Mouse (Mus musculus): ENCODE results near the gene Mif. TPM values are rescaled to one million over a fixed set of nuclear protein-coding genes. Genes with fewer than 3 reads are reported as not detected.
A peak's percentile ranks its signal among the peaks of the same experiment; 100 is the strongest.

Mif gene
- total RNA-seq, 2 experiments from 2014 or later = 439 to 454 TPM

DNA sequence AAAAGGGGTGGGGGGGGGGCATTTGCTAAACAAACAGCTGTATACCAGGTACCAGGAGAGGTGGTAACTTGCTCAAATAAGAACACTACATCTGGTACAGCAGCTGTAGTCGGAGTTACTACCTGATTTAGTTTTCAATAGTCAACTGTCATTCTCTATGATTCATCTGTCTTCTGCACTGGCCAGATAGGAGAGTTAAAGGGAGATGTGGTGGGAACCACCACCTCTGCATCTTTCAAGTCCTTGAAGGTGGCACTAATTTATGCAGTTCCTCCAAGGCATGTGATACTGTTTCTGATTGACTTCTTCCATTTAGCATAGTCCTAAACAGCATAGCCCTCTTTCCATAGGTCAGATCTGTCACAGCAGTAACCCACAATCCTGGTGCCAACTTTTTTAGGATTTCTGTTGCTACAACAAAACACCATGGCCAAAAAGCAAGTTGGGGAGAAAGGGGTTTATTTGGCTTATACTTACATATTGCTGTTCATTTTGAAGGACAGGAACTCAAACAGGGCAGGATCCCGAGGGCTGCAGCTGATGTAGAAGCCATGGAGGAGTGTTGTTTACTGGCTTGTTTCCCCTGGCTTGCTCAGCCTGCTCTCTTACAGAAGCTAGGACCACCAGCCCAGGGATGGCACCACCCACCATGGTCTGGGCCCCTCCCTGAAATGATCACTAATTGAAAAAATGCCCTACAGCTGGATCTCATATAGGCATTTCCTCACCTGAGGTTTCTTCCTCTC lies 30.3 kb downstream of the Mif start:
- TF ChIP-seq CTCF (conservative IDR thresholded peaks at IDR 0.05) = no peak

DNA sequence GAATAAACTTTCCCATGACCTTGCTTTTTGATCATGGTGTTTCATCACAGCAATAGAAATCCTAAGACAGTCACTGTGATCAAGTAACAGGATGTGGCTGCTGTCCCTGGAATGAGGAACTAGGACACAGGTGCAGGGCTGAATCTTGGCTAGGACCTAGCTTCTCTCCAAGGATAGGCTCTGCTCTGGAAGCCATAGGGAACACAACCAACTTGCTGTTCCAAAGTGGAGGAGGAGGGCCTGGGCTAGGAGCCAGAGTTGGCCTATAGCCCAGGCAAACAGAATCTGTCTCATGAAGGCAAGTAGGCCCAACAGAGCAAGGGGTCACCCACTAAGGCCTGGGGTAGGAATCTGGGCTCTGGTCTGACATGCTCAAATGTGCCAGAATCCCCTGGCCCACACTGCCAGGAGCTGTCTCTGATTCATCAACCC lies 31.5 kb downstream of the Mif start:
- peak; percentile 44 to 50 for DNase-seq (ENCODE audit: low spot score in 2 of 2)
- no peak for TF ChIP-seq CTCF (conservative IDR thresholded peaks at IDR 0.05)
- Histone ChIP-seq H3K27ac (peak overlapping the region; percentile 39; the same call in 1 of the 2 replicates), H3K4me3 (no peak overlapping the region)

More for the DNA sequence above, 30.3 kb downstream of the Mif start:
- no peak overlapping the region for H3K27ac ChIP-seq
- H3K4me3 ChIP-seq = no peak overlapping the region
- DNase-seq (ENCODE audit: low spot score in 2 of 2) = no peak

- Histone ChIP-seq H3K4me3 (no peak overlapping the region), H3K27ac (peak overlapping the region; percentile 39; the same call in 1 of the 2 replicates)
- TF ChIP-seq CTCF (conservative IDR thresholded peaks at IDR 0.05) = no peak
- no peak for DNase-seq (ENCODE audit: low spot score in 2 of 2)
Observed at GRCm38 (mm10) chr10:75827668-75828360, 32.2 kb downstream of the Mif start.

DNA sequence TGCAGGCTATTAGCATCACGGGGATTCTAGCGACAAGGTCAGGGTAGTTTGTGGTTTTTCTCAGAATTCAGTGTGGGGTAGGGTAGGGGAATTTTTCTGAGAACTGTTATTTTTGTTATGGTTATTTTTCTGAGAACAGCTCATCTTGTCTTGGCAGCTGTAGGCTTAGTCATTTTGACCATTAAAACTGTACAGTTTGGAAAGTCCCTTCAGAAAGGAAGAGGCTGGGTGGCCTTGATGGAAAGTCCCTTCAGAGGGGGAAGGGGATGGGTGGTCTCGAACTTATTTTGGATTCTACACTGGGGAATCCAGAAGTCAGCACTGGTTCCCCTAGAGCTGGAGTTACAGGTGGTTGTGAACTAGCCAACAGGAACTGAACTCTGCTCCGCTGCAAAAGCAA lies 35.5 kb downstream of the Mif start:
- H3K27ac ChIP-seq = no peak overlapping the region
- no peak overlapping the region for H3K4me3 ChIP-seq
- TF ChIP-seq CTCF (conservative IDR thresholded peaks at IDR 0.05) = no peak
- no peak for DNase-seq (ENCODE audit: low spot score in 2 of 2)

DNA sequence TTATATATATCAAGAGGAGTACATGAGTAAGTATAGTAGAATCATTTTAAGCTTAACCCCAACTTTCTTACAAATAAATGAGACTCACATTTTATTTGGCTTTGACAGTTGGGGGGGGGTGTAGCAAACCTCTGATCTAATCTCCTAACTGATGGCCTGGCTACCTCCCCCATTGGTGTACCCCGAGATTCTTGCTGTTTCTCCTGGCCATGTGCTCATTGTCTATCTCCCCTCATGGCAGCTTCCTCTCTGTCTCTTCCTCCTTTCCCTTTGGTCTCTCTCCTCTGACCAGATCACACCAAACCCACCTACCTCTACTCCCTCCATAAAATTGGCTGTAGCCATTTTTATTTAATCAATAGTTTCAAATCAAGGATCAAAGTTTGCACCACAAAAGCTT lies 36.3 kb downstream of the Mif start:
- Histone ChIP-seq H3K27ac (no peak overlapping the region), H3K4me3 (no peak overlapping the region)
- DNase-seq (ENCODE audit: low spot score in 2 of 2) = no peak
- TF ChIP-seq CTCF (conservative IDR thresholded peaks at IDR 0.05) = no peak

GRCm38 (mm10) chr10:75822443-75822842 lies 37.6 kb downstream of the Mif start, which contains the start of gene Gstt4:
TSS of gene Gstt4 (minus strand) at chr10:75822543.
- H3K4me3 ChIP-seq = no peak within 1 kb of the TSS
- TF ChIP-seq CTCF (conservative IDR thresholded peaks at IDR 0.05) = no peak
- H3K27ac ChIP-seq = no peak within 1 kb of the TSS
- DNase-seq (ENCODE audit: low spot score in 2 of 2) = no peak

- TF ChIP-seq CTCF (conservative IDR thresholded peaks at IDR 0.05) = no peak
- Histone ChIP-seq H3K27ac (no peak overlapping the region), H3K4me3 (no peak overlapping the region)
- no peak for DNase-seq (ENCODE audit: low spot score in 2 of 2)
Observed at GRCm38 (mm10) chr10:75819882-75820281, 40.2 kb downstream of the Mif start.

DNA sequence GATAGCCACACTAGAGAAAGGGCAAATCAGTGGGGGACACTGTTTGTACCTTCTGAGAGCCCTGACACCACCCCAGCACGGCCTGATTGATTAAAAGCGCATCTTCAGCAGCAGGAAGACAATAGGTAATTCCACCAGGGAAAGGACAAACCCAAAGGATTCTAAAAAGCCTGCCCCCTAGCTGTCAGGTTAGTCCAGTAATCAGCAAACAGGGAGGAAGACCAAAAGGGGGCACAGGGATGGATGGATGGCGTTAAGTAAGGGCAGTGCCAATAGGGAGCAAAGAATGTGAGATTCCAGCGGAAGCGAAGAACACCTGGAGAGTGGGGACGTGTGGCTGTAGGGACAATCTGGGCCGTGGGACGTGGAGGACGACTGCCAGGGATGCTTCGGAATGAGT lies 41.4 kb downstream of the Mif start:
- Histone ChIP-seq H3K27ac (no peak overlapping the region), H3K4me3 (no peak overlapping the region)
- no peak for DNase-seq (ENCODE audit: low spot score in 2 of 2)
- TF ChIP-seq CTCF (conservative IDR thresholded peaks at IDR 0.05) = peak; percentile 55

Other genes starting within 250 kb of the Mif start
- 1 to 10 TPM; 2.1 TPM for gene Susd2, start 216.2 kb downstream of the Mif start, total RNA-seq (2021)
- 10 to 100 TPM; 68.0 to 70.4 TPM for gene Cabin1, start 95.9 kb downstream of the Mif start, total RNA-seq (2021)
- gene Ddt, start 86.8 kb downstream of the Mif start, total RNA-seq (2021) = 10 to 100 TPM; 42.3 to 46.4 TPM
- under 1 TPM in 1 of 2 experiments, not detected in 1; 0.56 TPM for gene Gm20441, start 79.3 kb downstream of the Mif start, total RNA-seq (2021)
- gene Gstt3, start 78.8 kb downstream of the Mif start, total RNA-seq (2021) = 1 to 10 TPM; 1.6 to 1.8 TPM
- 1 to 10 TPM; 6.7 to 7.2 TPM for gene Gstt1, start 61.7 kb downstream of the Mif start, total RNA-seq (2021)
- gene Gstt4, start 37.7 kb downstream of the Mif start, total RNA-seq (2021) = not detected
- 1 to 10 TPM; 4.7 TPM for gene Gstt2, start 22.8 kb downstream of the Mif start, total RNA-seq (2021)
- gene Derl3, start 33.2 kb upstream of the Mif start, total RNA-seq (2021) = 1 to 10 TPM; 3.2 to 5.0 TPM
- gene Smarcb1, start 61.4 kb upstream of the Mif start, total RNA-seq (2021) = 10 to 100 TPM; 83.3 to 83.6 TPM
- 100 to 1,000 TPM; 328 to 340 TPM for gene Chchd10, start 72.9 kb upstream of the Mif start, total RNA-seq (2021)
- gene Mmp11, start 76.3 kb upstream of the Mif start, total RNA-seq (2021) = 1 to 10 TPM; 1.5 to 1.8 TPM
- under 1 TPM in 1 of 2 experiments, not detected in 1; 0.56 TPM for gene Gm867, start 80.4 kb upstream of the Mif start, total RNA-seq (2021)
- not detected for gene Vpreb3, start 82.8 kb upstream of the Mif start, total RNA-seq (2021)
- not detected for gene Gm5134, start 94.3 kb upstream of the Mif start, total RNA-seq (2021)
- 10 to 100 TPM; 15.5 to 16.1 TPM for gene Zfp280b, start 172.4 kb upstream of the Mif start, total RNA-seq (2021)

Data from layer of hippocampus, adult 2 months (tissue).